Mouse (Mus musculus) hindbrain, embryonic 11.5 days (tissue): Measurements from ENCODE around the gene Ndel1. TPM values are rescaled to one million over a fixed set of nuclear protein-coding genes. Genes with fewer than 3 reads are reported as not detected.

ENCODE experiments used
- ATAC-seq: fragments of 200-750 bp; cut with Nextera tagmentation; 2 replicates; pipeline ENCODE4 v1.8.0; 2017; ENCODE audit warnings: mild to moderate bottlenecking, moderate TSS enrichment, moderate library complexity; ENCODE audit not compliant: low FRiP score
- DNase-seq: peaks from one replicate; pipeline ENCODE4 v3.0.0-alpha.2; 2015; ENCODE audit warnings: low spot score
- H3K27ac ChIP-seq: fragments of 300-500 bp; sonication (generic); 2 replicates; pipeline ENCODE4 v1.5.1; 2014; ENCODE audit warnings: mild to moderate bottlenecking, low read depth, low read length
- H3K27me3 ChIP-seq: fragments of 300-500 bp; sonication (generic); 2 replicates; pipeline ENCODE4 v1.6.1; 2014; ENCODE audit warnings: mild to moderate bottlenecking, low read length, moderate library complexity, mixed read lengths; ENCODE audit not compliant: control insufficient read depth, insufficient read depth
- H3K36me3 ChIP-seq: fragments of 300-500 bp; sonication (generic); 2 replicates; pipeline ENCODE4 v1.6.1; 2014; ENCODE audit warnings: mild to moderate bottlenecking, low read length, moderate library complexity, mixed read lengths; ENCODE audit not compliant: control insufficient read depth, insufficient read depth
- H3K4me1 ChIP-seq: fragments of 300-500 bp; sonication (generic); replicated peaks from 2 replicates; pipeline ENCODE4 v1.6.1; 2014; ENCODE audit warnings: low read length, mixed read lengths; ENCODE audit not compliant: control insufficient read depth, insufficient read depth
- H3K4me2 ChIP-seq: fragments of 300-500 bp; sonication (generic); replicated peaks from 2 replicates; pipeline ENCODE4 v1.6.1; 2014; ENCODE audit warnings: mild to moderate bottlenecking, low read depth, low read length
- H3K4me3 ChIP-seq: fragments of 300-500 bp; sonication (generic); 2 replicates; pipeline ENCODE4 v1.5.1; 2014; ENCODE audit warnings: low read depth, low read length
- H3K9ac ChIP-seq: fragments of 300-500 bp; sonication (generic); 2 replicates; pipeline ENCODE4 v1.6.1; 2014; ENCODE audit warnings: low read depth, low read length
- H3K9me3 ChIP-seq: fragments of 300-500 bp; sonication (generic); 2 replicates; pipeline ENCODE4 v1.6.1; 2016; ENCODE audit warnings: low read length; ENCODE audit not compliant: control insufficient read depth
- WGBS: fragments of 180-500 bp; shearing (Covaris S2); extraction: QIAGEN DNeasy Blood & Tissue Kit; methylation state at CpG from one replicate; pipeline ENCODE4 v1.1.7; 2014; 5-methylcytosine and 5-hydroxymethylcytosine counted together
- polyA plus RNA-seq: library from polyadenylated mRNA; unstranded; fragments of >200 nt; fragmentation: Nextera tagmentation; extraction: Ambion mirVana; gene quantifications from 2 replicates; pipeline ENCODE4 v1.2.1, GENCODE M21; 2014

Gene Ndel1
- polyA plus RNA-seq, 1 experiment from 2014 or later, result 53.3 TPM

GRCm38 (mm10) chr11:68863631-68864091, 8.0 kb downstream of the Ndel1 start:
- ATAC-seq (no peak), DNase-seq (no peak)
- Histone ChIP-seq H3K36me3 (no peaks in the 10 kb centered on the region), H3K9me3 (no peaks in the 10 kb centered on the region), H3K27ac (no peak overlapping the region), H3K9ac (no peak overlapping the region), H3K4me3 (no peak overlapping the region), H3K4me1 (no peaks in the 10 kb centered on the region), H3K4me2 (no peak overlapping the region), H3K27me3 (no peaks in the 10 kb centered on the region)
- 90% methylated on average over 4 of the region's 4 CpGs for WGBS

- no peaks in the 10 kb centered on the region for H3K4me1 ChIP-seq
- H3K27ac ChIP-seq, result no peak overlapping the region
- H3K36me3 ChIP-seq, result no peaks in the 10 kb centered on the region
- DNase-seq, result no peak
- no peak overlapping the region for H3K9ac ChIP-seq
- WGBS, result 75% methylated on average over 2 of the region's 2 CpGs
- H3K9me3 ChIP-seq, result no peaks in the 10 kb centered on the region
- no peak for ATAC-seq
- no peaks in the 10 kb centered on the region for H3K27me3 ChIP-seq
- no peak overlapping the region for H3K4me2 ChIP-seq
- no peak overlapping the region for H3K4me3 ChIP-seq
Observed at GRCm38 (mm10) chr11:68862260-68862659, 9.4 kb downstream of the Ndel1 start.

- no peaks in the 10 kb centered on the region for H3K36me3 ChIP-seq
- H3K9ac ChIP-seq, result no peak overlapping the region
- no peak overlapping the region for H3K27ac ChIP-seq
- H3K4me3 ChIP-seq, result no peak overlapping the region
- H3K27me3 ChIP-seq, result no peaks in the 10 kb centered on the region
- ATAC-seq (no peak), DNase-seq (no peak)
- no peaks in the 10 kb centered on the region for H3K9me3 ChIP-seq
- no peaks in the 10 kb centered on the region for H3K4me1 ChIP-seq
- 84% methylated on average over 8 of the region's 8 CpGs for WGBS
- no peak overlapping the region for H3K4me2 ChIP-seq
Observed at GRCm38 (mm10) chr11:68859943-68860593, 11.6 kb downstream of the Ndel1 start.

GRCm38 (mm10) chr11:68857329-68857728, 14.3 kb downstream of the Ndel1 start:
- Histone ChIP-seq H3K4me2 (no peak overlapping the region), H3K9me3 (no peaks in the 10 kb centered on the region), H3K9ac (no peak overlapping the region), H3K27me3 (no peaks in the 10 kb centered on the region), H3K4me1 (no peaks in the 10 kb centered on the region; the same call in 1 of the 2 replicates), H3K36me3 (no peaks in the 10 kb centered on the region), H3K27ac (no peak overlapping the region), H3K4me3 (no peak overlapping the region)
- DNase-seq, result no peak
- 86% methylated on average over 3 of the region's 3 CpGs for WGBS
- ATAC-seq, result no peak

- Histone ChIP-seq H3K9me3 (no peaks in the 10 kb centered on the region), H3K27me3 (no peaks in the 10 kb centered on the region), H3K36me3 (no peaks in the 10 kb centered on the region), H3K4me2 (no peak overlapping the region), H3K4me1 (no peaks in the 10 kb centered on the region; the same call in 1 of the 2 replicates), H3K9ac (no peak overlapping the region), H3K27ac (no peak overlapping the region), H3K4me3 (no peak overlapping the region)
- ATAC-seq (no peak), DNase-seq (no peak)
- 95% methylated on average over 3 of the region's 3 CpGs for WGBS
Observed at GRCm38 (mm10) chr11:68854621-68855020, 17.0 kb downstream of the Ndel1 start.

GRCm38 (mm10) chr11:68853611-68854401, 17.9 kb downstream of the Ndel1 start:
- no peaks in the 10 kb centered on the region for H3K36me3 ChIP-seq
- ATAC-seq (no peak), DNase-seq (no peak)
- no peaks in the 10 kb centered on the region; the same call in 1 of the 2 replicates for H3K4me1 ChIP-seq
- H3K27ac ChIP-seq, result no peak overlapping the region
- no peaks in the 10 kb centered on the region for H3K27me3 ChIP-seq
- H3K4me2 ChIP-seq, result peak overlapping the region; percentile 43
- peak overlapping the region; percentile 77 for H3K9ac ChIP-seq
- 52% methylated on average over 14 of the region's 14 CpGs for WGBS
- H3K9me3 ChIP-seq, result no peaks in the 10 kb centered on the region
- peak overlapping the region; percentile 97 for H3K4me3 ChIP-seq

GRCm38 (mm10) chr11:68852932-68853409, 18.7 kb downstream of the Ndel1 start:
- no peaks in the 10 kb centered on the region for H3K27me3 ChIP-seq
- peak overlapping the region; percentile 93 for H3K27ac ChIP-seq
- H3K4me2 ChIP-seq, result peak overlapping the region; percentile 43
- peak overlapping the region; percentile 91 for H3K9ac ChIP-seq
- DNase-seq (peak; percentile 100), ATAC-seq (peak; percentile 100)
- H3K4me1 ChIP-seq, result no peaks in the 10 kb centered on the region; the same call in 1 of the 2 replicates
- no peaks in the 10 kb centered on the region for H3K9me3 ChIP-seq
- H3K4me3 ChIP-seq, result peak overlapping the region; percentile 97
- under 1% methylated on average over 42 of the region's 42 CpGs for WGBS
- no peaks in the 10 kb centered on the region for H3K36me3 ChIP-seq

GRCm38 (mm10) chr11:68852486-68852901, 19.2 kb downstream of the Ndel1 start:
- no peak; the same call in 1 of the 2 replicates for ATAC-seq
- Histone ChIP-seq H3K4me3 (peak overlapping the region; percentile 97), H3K9ac (peak overlapping the region; percentile 91), H3K27me3 (no peaks in the 10 kb centered on the region), H3K4me2 (peak overlapping the region; percentile 43), H3K36me3 (no peaks in the 10 kb centered on the region), H3K4me1 (no peaks in the 10 kb centered on the region; the same call in 1 of the 2 replicates), H3K27ac (peak overlapping the region; percentile 93), H3K9me3 (no peaks in the 10 kb centered on the region)
- DNase-seq, result no peak
- under 1% methylated on average over 34 of the region's 36 CpGs for WGBS
